Mouse (Mus musculus) heart, embryonic 10.5 days (tissue): ENCODE measurements around the gene Slc39a9. TPM values are rescaled to one million over a fixed set of nuclear protein-coding genes. Genes with fewer than 3 reads are reported as not detected.

Experiments
- polyA plus RNA-seq: library from polyadenylated mRNA; unstranded; fragments of >200 nt; fragmentation: Nextera tagmentation; extraction: Ambion mirVana; gene quantifications from 2 replicates; pipeline ENCODE4 v1.2.1, GENCODE M21; 2016

The Slc39a9 gene
- polyA plus RNA-seq, 1 experiment from 2014 or later: 21.6 TPM

Other genes starting within 250 kb of the Slc39a9 start
- gene Dcaf5, start 207.3 kb upstream of the Slc39a9 start, polyA plus RNA-seq: 8.5 and 9.9 TPM in 2 replicates
- 21.2 TPM in 2 replicates for gene Exd2, start 180.8 kb upstream of the Slc39a9 start, polyA plus RNA-seq
- 2.4 and 5.2 TPM in 2 replicates for gene Galnt16, start 125.6 kb upstream of the Slc39a9 start, polyA plus RNA-seq
- gene Erh, start 458 bp downstream of the Slc39a9 start, polyA plus RNA-seq: 265 and 347 TPM in 2 replicates
- gene Plekhd1, start 48.7 kb downstream of the Slc39a9 start, polyA plus RNA-seq: 0.38 and 0.63 TPM in 2 replicates
- 0.03 TPM in 1 of 2 replicates, not detected in the other for gene Ccdc177, start 116.8 kb downstream of the Slc39a9 start, polyA plus RNA-seq
- gene Susd6, start 146.6 kb downstream of the Slc39a9 start, polyA plus RNA-seq: 14.9 and 16.5 TPM in 2 replicates